Mouse (Mus musculus): Measurements from ENCODE around the gene Efhd2. TPM values are rescaled to one million over a fixed set of nuclear protein-coding genes. Genes with fewer than 3 reads are reported as not detected.
A peak's percentile ranks its signal among the peaks of the same experiment; 100 is the strongest.

Gene Efhd2
- polyA plus RNA-seq, 1 experiment from 2014 or later: 39.5 TPM

- peaks cover 19% of the 10 kb centered on the region; the same call in 1 of the 2 replicates for H3K27me3 ChIP-seq (ENCODE audit: poor library complexity, severe bottlenecking)
- DNase-seq (ENCODE audit: extremely low spot score, low spot score): no peak
- peaks cover 61% of the 10 kb centered on the region for H3K4me1 ChIP-seq
- H3K9me3 ChIP-seq: no peaks in the 10 kb centered on the region
- 84% methylated on average over 8 of the region's 8 CpGs for WGBS
- no peaks in the 10 kb centered on the region for H3K36me3 ChIP-seq (replicated peaks)
- H3K27ac ChIP-seq: peak overlapping the region; percentile 87
- H3K4me3 ChIP-seq: no peak overlapping the region
Observed at GRCm38 (mm10) chr4:141898905-141899304, 24.2 kb upstream of the Efhd2 start.

GRCm38 (mm10) chr4:141897838-141898237, 23.1 kb upstream of the Efhd2 start:
- H3K4me3 ChIP-seq: no peak overlapping the region
- 57% methylated on average over 3 of the region's 3 CpGs for WGBS
- peaks cover 57% of the 10 kb centered on the region for H3K4me1 ChIP-seq
- H3K9me3 ChIP-seq: no peaks in the 10 kb centered on the region
- peaks cover 16% of the 10 kb centered on the region; the same call in 1 of the 2 replicates for H3K27me3 ChIP-seq (ENCODE audit: poor library complexity, severe bottlenecking)
- no peaks in the 10 kb centered on the region for H3K36me3 ChIP-seq (replicated peaks)
- peak overlapping the region; percentile 87 for H3K27ac ChIP-seq
- no peak for DNase-seq (ENCODE audit: extremely low spot score, low spot score)

DNA sequence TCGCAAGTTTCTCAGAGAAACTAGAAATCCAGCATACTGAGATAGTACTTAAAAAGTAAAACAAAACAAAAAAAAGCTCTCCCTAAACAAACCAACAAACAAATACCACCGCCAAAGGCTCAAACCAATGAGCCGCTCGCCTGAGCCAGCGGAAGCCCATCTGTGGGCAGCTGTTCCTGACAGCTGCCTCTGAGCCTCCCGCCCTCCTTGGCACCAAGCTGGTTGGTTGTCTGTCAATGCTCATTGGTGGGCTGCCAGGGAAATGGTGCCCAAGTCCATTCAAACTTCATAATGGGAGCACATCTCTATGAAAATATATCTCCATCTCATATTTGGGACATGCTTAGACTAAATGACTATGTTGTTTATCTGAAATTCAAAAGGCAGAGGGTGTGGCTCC, 22.5 kb upstream of the Efhd2 start:
- no peak overlapping the region for H3K4me3 ChIP-seq
- peaks cover 51% of the 10 kb centered on the region for H3K4me1 ChIP-seq
- peak overlapping the region; percentile 87; the same call in 1 of the 2 replicates for H3K27ac ChIP-seq

GRCm38 (mm10) chr4:141895772-141896171, 21.1 kb upstream of the Efhd2 start:
- peaks cover 16% of the 10 kb centered on the region; the same call in 1 of the 2 replicates for H3K27me3 ChIP-seq (ENCODE audit: poor library complexity, severe bottlenecking)
- H3K4me3 ChIP-seq: no peak overlapping the region
- 85% methylated on average over 12 of the region's 12 CpGs for WGBS
- no peaks in the 10 kb centered on the region for H3K9me3 ChIP-seq
- no peaks in the 10 kb centered on the region for H3K36me3 ChIP-seq (replicated peaks)
- no peak overlapping the region for H3K27ac ChIP-seq
- peaks cover 37% of the 10 kb centered on the region for H3K4me1 ChIP-seq
- DNase-seq (ENCODE audit: extremely low spot score, low spot score): no peak

More for the DNA sequence above, 22.5 kb upstream of the Efhd2 start:
- Histone ChIP-seq H3K9me3 (no peaks in the 10 kb centered on the region), H3K36me3 (replicated peaks) (no peaks in the 10 kb centered on the region), H3K27me3 (ENCODE audit: poor library complexity, severe bottlenecking) (peaks cover 16% of the 10 kb centered on the region; the same call in 1 of the 2 replicates)
- WGBS: 88% methylated on average over 6 of the region's 6 CpGs
- DNase-seq (ENCODE audit: extremely low spot score, low spot score): no peak

DNA sequence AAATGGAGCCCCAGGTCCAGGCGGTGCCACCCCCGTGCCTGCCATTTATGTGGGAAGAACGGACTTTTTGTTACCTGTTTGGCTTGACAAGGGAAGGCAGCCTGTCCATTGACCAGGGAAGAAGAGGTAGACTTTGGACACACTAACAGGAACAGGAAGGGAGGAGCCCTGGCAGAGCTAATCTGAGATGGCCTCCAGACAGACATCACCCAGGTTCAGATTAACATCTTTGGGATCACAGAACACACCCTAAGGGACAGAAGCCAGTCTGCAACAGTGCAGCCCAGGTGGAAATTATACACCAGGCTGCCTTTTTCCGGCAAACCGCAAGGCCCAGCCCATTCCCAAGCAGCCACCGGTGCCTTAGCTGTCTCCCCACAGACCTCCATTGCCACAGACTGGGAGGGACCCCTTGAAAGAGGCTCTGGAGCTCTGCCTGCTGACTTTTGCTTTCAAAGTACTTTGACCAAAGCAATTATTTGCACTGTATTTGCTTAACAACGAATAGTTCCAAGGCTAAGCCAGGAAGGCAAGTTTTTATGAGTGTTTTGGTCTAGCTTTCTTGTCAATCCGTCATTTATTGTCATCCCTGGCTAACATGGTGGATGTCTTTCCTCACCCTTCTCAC, 18.6 kb upstream of the Efhd2 start:
- peaks cover 7% of the 10 kb centered on the region; the same call in 1 of the 2 replicates for H3K27me3 ChIP-seq (ENCODE audit: poor library complexity, severe bottlenecking)
- no peak for DNase-seq (ENCODE audit: extremely low spot score, low spot score)
- no peak overlapping the region for H3K4me3 ChIP-seq
- no peaks in the 10 kb centered on the region for H3K36me3 ChIP-seq (replicated peaks)
- WGBS: 87% methylated on average over 8 of the region's 8 CpGs
- peaks cover 12% of the 10 kb centered on the region for H3K4me1 ChIP-seq
- no peak overlapping the region for H3K27ac ChIP-seq
- H3K9me3 ChIP-seq: no peaks in the 10 kb centered on the region

DNA sequence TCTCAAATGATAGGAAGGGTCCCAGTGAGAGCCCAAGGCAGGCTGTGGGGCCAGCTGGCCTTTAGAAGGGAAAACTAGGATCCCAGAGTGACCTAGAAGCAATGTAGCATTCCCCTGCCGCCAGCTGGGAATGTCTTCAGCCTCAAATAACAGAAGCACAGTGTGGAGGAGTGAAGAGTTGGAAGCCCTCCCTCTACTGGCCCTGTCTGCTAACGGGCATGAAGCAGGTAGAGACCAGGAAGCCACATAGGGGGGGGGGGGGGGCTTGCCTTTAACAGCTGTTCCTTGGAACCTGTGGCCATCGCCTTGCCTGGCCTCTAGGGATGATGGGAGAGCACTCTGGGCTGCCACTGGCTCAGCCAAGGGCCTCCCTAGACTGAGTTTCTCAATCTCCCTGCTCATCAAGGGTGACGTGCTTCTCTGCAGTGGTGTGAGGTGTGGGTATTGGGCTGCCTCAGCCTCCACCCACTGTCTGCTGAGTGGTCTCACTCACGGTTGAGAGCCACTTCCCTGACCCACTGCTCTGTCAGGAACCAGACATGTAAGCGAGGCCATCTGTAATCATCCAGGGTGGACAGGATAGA, 11.8 kb upstream of the Efhd2 start:
- WGBS: 45% methylated on average over 6 of the region's 6 CpGs
- DNase-seq (ENCODE audit: extremely low spot score, low spot score): no peak

GRCm38 (mm10) chr4:141885451-141885850, 10.7 kb upstream of the Efhd2 start:
- Histone ChIP-seq H3K27ac (no peak overlapping the region), H3K27me3 (ENCODE audit: poor library complexity, severe bottlenecking) (no peaks in the 10 kb centered on the region), H3K9me3 (no peaks in the 10 kb centered on the region), H3K4me1 (peaks cover 4% of the 10 kb centered on the region; the same call in 1 of the 2 replicates), H3K4me3 (no peak overlapping the region), H3K36me3 (replicated peaks) (no peaks in the 10 kb centered on the region)
- no peak for DNase-seq (ENCODE audit: extremely low spot score, low spot score)
- 83% methylated on average over 9 of the region's 9 CpGs for WGBS

More for the DNA sequence above, 11.8 kb upstream of the Efhd2 start:
- H3K9me3 ChIP-seq: no peaks in the 10 kb centered on the region
- H3K4me3 ChIP-seq: no peak overlapping the region
- no peaks in the 10 kb centered on the region for H3K36me3 ChIP-seq (replicated peaks)
- peaks cover 4% of the 10 kb centered on the region; the same call in 1 of the 2 replicates for H3K4me1 ChIP-seq
- no peaks in the 10 kb centered on the region for H3K27me3 ChIP-seq (ENCODE audit: poor library complexity, severe bottlenecking)
- no peak overlapping the region for H3K27ac ChIP-seq

- DNase-seq (ENCODE audit: extremely low spot score, low spot score): no peak
- H3K36me3 ChIP-seq (replicated peaks): no peaks in the 10 kb centered on the region
- H3K4me1 ChIP-seq: peaks cover 4% of the 10 kb centered on the region; the same call in 1 of the 2 replicates
- H3K27ac ChIP-seq: no peak overlapping the region
- H3K9me3 ChIP-seq: no peaks in the 10 kb centered on the region
- H3K27me3 ChIP-seq (ENCODE audit: poor library complexity, severe bottlenecking): no peaks in the 10 kb centered on the region
- WGBS: 86% methylated on average over 7 of the region's 7 CpGs
- no peak overlapping the region for H3K4me3 ChIP-seq
Observed at GRCm38 (mm10) chr4:141882858-141883257, 8.1 kb upstream of the Efhd2 start.

DNA sequence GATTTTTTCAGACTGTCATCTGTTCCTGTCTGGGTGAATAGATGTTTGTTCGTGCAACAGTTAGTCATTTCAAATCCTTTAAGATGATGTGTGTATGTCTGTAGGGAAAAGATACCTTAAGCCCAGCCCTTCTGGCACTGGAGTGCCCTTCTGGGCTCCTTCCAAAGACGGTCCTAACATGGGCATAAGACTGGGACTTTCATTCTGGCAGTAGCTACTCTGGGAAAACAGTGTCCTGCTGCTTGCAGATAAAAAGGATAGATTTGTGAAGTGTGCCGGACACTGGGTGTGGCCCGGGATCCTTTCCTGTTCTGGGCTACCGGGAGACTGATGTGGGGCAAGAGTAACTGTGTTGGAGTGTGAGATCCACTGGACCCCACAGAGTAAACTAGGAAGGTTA, 7.2 kb upstream of the Efhd2 start:
- no peak for DNase-seq (ENCODE audit: extremely low spot score, low spot score)
- Histone ChIP-seq H3K9me3 (no peaks in the 10 kb centered on the region), H3K4me1 (peaks cover 4% of the 10 kb centered on the region; the same call in 1 of the 2 replicates), H3K27ac (no peak overlapping the region), H3K27me3 (ENCODE audit: poor library complexity, severe bottlenecking) (no peaks in the 10 kb centered on the region), H3K36me3 (replicated peaks) (no peaks in the 10 kb centered on the region), H3K4me3 (no peak overlapping the region)
- 83% methylated on average over 5 of the region's 5 CpGs for WGBS

GRCm38 (mm10) chr4:141881289-141881914, 6.7 kb upstream of the Efhd2 start:
- WGBS: 70% methylated on average over 10 of the region's 10 CpGs
- H3K27ac ChIP-seq: no peak overlapping the region
- H3K36me3 ChIP-seq (replicated peaks): no peaks in the 10 kb centered on the region
- peaks cover 4% of the 10 kb centered on the region; the same call in 1 of the 2 replicates for H3K4me1 ChIP-seq
- no peaks in the 10 kb centered on the region for H3K9me3 ChIP-seq
- H3K4me3 ChIP-seq: no peak overlapping the region
- no peak for DNase-seq (ENCODE audit: extremely low spot score, low spot score)
- H3K27me3 ChIP-seq (ENCODE audit: poor library complexity, severe bottlenecking): peaks cover 3% of the 10 kb centered on the region

- Histone ChIP-seq H3K27ac (no peak overlapping the region), H3K4me3 (no peak overlapping the region), H3K9me3 (no peaks in the 10 kb centered on the region), H3K27me3 (ENCODE audit: poor library complexity, severe bottlenecking) (peaks cover 16% of the 10 kb centered on the region), H3K36me3 (replicated peaks) (no peaks in the 10 kb centered on the region), H3K4me1 (peaks cover 14% of the 10 kb centered on the region)
- 75% methylated on average over 9 of the region's 9 CpGs for WGBS
- no peak for DNase-seq (ENCODE audit: extremely low spot score, low spot score)
Observed at GRCm38 (mm10) chr4:141879875-141880274, 5.2 kb upstream of the Efhd2 start.

DNA sequence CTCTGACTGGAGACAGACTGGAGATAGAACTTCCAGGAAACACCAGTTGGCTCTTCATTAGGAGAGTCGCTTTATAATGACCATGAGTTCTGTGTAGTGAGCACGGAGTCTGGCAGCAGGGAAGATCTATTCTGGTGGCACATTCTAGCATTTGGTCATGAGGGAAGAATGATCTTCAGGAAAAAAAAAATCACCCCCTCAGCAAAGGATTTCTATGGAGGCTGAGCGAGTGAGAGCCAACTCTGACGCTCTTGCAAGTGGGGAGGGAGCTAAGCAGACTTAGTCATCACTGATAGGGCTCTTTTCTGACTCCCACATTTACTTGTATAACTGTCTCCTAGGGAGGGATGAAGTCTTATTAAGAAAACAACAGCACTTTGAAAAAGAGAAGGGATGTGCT, 4.4 kb upstream of the Efhd2 start:
- 87% methylated on average over 4 of the region's 4 CpGs for WGBS
- no peaks in the 10 kb centered on the region for H3K36me3 ChIP-seq (replicated peaks)
- no peaks in the 10 kb centered on the region for H3K9me3 ChIP-seq
- peaks cover 18% of the 10 kb centered on the region for H3K27me3 ChIP-seq (ENCODE audit: poor library complexity, severe bottlenecking)
- H3K4me1 ChIP-seq: peaks cover 22% of the 10 kb centered on the region
- no peak for DNase-seq (ENCODE audit: extremely low spot score, low spot score)
- no peak overlapping the region for H3K4me3 ChIP-seq
- no peak overlapping the region for H3K27ac ChIP-seq

GRCm38 (mm10) chr4:141878621-141879020, 3.9 kb upstream of the Efhd2 start:
- no peaks in the 10 kb centered on the region for H3K9me3 ChIP-seq
- H3K27ac ChIP-seq: no peak overlapping the region
- no peak for DNase-seq (ENCODE audit: extremely low spot score, low spot score)
- H3K36me3 ChIP-seq (replicated peaks): no peaks in the 10 kb centered on the region
- H3K27me3 ChIP-seq (ENCODE audit: poor library complexity, severe bottlenecking): peaks cover 23% of the 10 kb centered on the region
- H3K4me3 ChIP-seq: no peak overlapping the region
- WGBS: 79% methylated on average over 7 of the region's 7 CpGs
- H3K4me1 ChIP-seq: peaks cover 26% of the 10 kb centered on the region
